Mouse (Mus musculus): ENCODE measurements around the gene Atp2b2. TPM values are rescaled to one million over a fixed set of nuclear protein-coding genes. Genes with fewer than 3 reads are reported as not detected.
A peak's percentile ranks its signal among the peaks of the same experiment; 100 is the strongest.

Gene Atp2b2
- polyA plus RNA-seq, 1 experiment: 1.6 TPM

DNA sequence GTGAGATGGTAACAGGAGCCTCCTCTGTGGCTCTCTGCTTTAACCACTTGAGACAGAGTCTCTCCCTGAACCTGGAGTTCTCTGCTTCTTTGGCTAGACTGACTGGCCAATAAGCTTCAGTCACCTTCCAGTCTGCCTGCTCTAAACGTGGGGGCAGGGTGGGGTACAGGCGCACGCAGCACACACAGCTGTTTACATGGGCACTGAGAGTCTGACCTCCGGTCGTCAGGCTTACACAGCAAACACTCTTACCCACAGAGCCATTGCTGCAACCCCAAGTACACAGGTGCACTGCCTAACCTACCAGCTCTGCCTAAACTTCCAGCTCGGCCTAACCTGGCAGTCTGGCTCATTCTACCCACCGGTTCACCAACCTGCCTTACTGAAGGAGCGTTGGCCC, 251.4 kb downstream of the Atp2b2 start:
- Histone ChIP-seq H3K4me1 (ENCODE audit: control insufficient read depth, insufficient read depth, low read length) (0 out of 2 replicates have a peak, but pooled peaks cover 2% of the 10 kb centered on the region), H3K4me3 (replicated peaks; ENCODE audit: extremely low read depth, low read depth, low read length) (no peak overlapping the region)
- WGBS: 50% methylated on average over 8 of the region's 8 CpGs
- TF ChIP-seq CTCF (IDR thresholded peaks at IDR 0.05; ENCODE audit: insufficient read depth, low read length) (no peak), POLR2A (IDR thresholded peaks at IDR 0.05; ENCODE audit: borderline replicate concordance, extremely low read depth, low read depth, low read length) (no peak)
- DNase-seq: no peak

GRCm38 (mm10) chr6:113787459-113787968, 254.9 kb downstream of the Atp2b2 start:
- H3K4me3 ChIP-seq (replicated peaks; ENCODE audit: extremely low read depth, low read depth, low read length): no peak overlapping the region
- no peak for DNase-seq
- 31% methylated on average over 6 of the region's 6 CpGs for WGBS

DNA sequence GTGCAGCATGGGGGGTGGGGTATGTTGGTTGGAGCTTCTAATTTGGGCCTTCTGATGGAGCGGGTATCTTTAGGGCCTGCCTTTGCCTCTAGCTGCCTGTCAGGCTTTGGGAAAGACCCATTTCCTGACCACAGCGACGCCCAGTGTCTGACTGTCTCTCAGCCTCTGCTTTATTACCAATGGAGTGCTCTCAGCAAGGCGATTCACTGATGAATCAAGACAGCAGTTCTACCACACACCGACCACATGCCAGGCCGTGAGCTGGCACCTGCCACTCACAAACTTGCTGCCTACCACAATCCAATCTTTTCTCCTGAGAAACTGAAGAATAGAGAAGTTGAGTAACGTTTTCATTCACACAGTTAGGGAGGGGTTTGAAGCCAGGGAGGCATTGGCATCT, 256.8 kb downstream of the Atp2b2 start:
- TF ChIP-seq CTCF (IDR thresholded peaks at IDR 0.05; ENCODE audit: insufficient read depth, low read length) (no peak), POLR2A (IDR thresholded peaks at IDR 0.05; ENCODE audit: borderline replicate concordance, extremely low read depth, low read depth, low read length) (no peak)
- WGBS: 69% methylated on average over 7 of the region's 7 CpGs
- no peak overlapping the region for H3K4me3 ChIP-seq (replicated peaks; ENCODE audit: extremely low read depth, low read depth, low read length)
- DNase-seq: no peak
- no peaks in the 10 kb centered on the region for H3K4me1 ChIP-seq (ENCODE audit: control insufficient read depth, insufficient read depth, low read length)

More at GRCm38 (mm10) chr6:113787459-113787968, 254.9 kb downstream of the Atp2b2 start:
- no peak for TF ChIP-seq CTCF (IDR thresholded peaks at IDR 0.05; ENCODE audit: insufficient read depth, low read length)
- TF ChIP-seq POLR2A (IDR thresholded peaks at IDR 0.05; ENCODE audit: borderline replicate concordance, extremely low read depth, low read depth, low read length): no peak
- no peaks in the 10 kb centered on the region for H3K4me1 ChIP-seq (ENCODE audit: control insufficient read depth, insufficient read depth, low read length)

DNA sequence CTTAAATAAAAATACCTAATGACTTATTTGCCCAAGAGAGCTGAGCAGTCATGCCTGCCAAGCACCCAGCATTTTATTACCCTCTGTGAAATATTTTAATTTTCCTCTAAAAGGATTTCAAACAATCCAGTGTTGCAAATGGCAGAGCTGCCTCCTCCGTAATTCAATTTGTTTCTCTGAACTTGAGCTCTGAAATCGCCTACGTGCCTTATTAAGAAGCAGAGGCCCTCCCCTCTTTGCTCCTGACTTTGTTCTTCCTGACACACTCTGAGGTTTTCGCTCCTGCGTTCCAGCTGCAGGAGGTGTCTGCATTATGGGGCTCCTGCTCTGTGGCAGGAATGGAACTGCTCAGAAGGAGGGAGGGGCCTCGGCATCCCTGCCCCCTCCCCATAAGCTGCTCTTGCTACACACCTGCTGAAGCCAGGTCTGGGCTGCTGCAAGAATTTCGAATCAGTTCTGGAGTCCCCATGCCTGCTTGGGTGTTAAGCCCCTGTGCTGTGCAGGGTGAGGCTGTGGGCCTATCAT, 264.1 kb downstream of the Atp2b2 start:
- WGBS: 64% methylated on average over 7 of the region's 7 CpGs
- no peak for DNase-seq
- TF ChIP-seq CTCF (IDR thresholded peaks at IDR 0.05; ENCODE audit: insufficient read depth, low read length): no peak
- no peak for TF ChIP-seq POLR2A (IDR thresholded peaks at IDR 0.05; ENCODE audit: borderline replicate concordance, extremely low read depth, low read depth, low read length)
- Histone ChIP-seq H3K4me3 (replicated peaks; ENCODE audit: extremely low read depth, low read depth, low read length) (no peak overlapping the region), H3K4me1 (ENCODE audit: control insufficient read depth, insufficient read depth, low read length) (no peaks in the 10 kb centered on the region)

DNA sequence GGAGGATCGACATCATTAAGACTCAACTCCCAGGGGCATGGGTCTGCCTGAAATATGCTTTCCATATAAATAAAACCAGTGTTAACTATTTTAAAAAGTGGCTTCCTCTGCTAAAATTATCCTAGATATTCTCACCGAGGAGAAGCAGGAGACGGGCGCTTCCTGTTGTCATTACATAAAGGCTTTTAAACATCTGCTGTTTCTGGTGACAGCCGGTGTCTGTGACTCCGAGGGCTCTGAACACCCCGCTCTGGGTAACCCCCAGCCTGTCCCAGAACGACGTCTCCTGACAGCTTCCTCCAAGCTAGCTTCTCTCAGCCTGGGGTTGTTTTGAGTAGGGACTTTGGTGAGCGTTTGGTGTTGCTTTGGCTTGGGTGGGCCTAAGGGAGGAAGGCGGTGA, 273.6 kb downstream of the Atp2b2 start:
- DNase-seq: no peak
- TF ChIP-seq POLR2A (IDR thresholded peaks at IDR 0.05; ENCODE audit: borderline replicate concordance, extremely low read depth, low read depth, low read length) (no peak), CTCF (IDR thresholded peaks at IDR 0.05; ENCODE audit: insufficient read depth, low read length) (no peak)
- Histone ChIP-seq H3K4me3 (replicated peaks; ENCODE audit: extremely low read depth, low read depth, low read length) (no peak overlapping the region), H3K4me1 (ENCODE audit: control insufficient read depth, insufficient read depth, low read length) (no peaks in the 10 kb centered on the region)
- WGBS: 36% methylated on average over 11 of the region's 11 CpGs

GRCm38 (mm10) chr6:113761644-113762043, 280.8 kb downstream of the Atp2b2 start:
- H3K4me3 ChIP-seq (replicated peaks; ENCODE audit: extremely low read depth, low read depth, low read length): no peak overlapping the region
- peak; percentile 35 for DNase-seq
- WGBS: 26% methylated on average over 7 of the region's 7 CpGs
- H3K4me1 ChIP-seq (ENCODE audit: control insufficient read depth, insufficient read depth, low read length): no peaks in the 10 kb centered on the region
- peak; percentile 78 for TF ChIP-seq CTCF (IDR thresholded peaks at IDR 0.05; ENCODE audit: insufficient read depth, low read length)
- TF ChIP-seq POLR2A (IDR thresholded peaks at IDR 0.05; ENCODE audit: borderline replicate concordance, extremely low read depth, low read depth, low read length): no peak

DNA sequence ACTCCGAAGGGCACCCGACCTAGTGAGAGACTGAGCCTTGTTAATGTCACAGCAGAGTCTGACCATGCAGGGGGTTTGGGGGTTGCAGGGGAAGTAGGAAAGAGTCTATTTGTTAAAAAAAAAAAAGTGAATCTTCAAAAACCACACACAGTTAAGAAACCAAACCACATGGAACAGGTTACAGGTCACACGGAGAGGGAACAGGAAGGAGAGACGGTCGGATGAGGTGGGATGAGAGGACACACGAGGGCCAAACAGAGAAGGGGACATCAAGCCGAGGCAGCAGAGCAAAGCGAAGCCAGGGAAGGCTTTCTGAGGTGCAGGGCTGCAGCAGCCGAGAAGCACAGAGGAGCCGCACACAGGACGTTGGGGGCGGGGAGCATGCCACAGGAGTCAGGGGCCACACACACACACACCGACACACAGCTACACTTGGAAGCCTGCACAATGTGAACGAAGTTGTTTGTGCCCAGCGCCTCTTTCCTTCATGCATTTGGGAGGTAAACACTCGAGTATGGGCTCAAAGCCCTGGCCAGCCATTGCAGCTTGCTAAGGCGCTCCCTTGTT, 293.2 kb downstream of the Atp2b2 start:
- TF ChIP-seq POLR2A (IDR thresholded peaks at IDR 0.05; ENCODE audit: borderline replicate concordance, extremely low read depth, low read depth, low read length) (no peak), CTCF (IDR thresholded peaks at IDR 0.05; ENCODE audit: insufficient read depth, low read length) (no peak)
- WGBS: 53% methylated on average over 17 of the region's 17 CpGs
- no peak for DNase-seq
- Histone ChIP-seq H3K4me3 (replicated peaks; ENCODE audit: extremely low read depth, low read depth, low read length) (no peak overlapping the region), H3K4me1 (ENCODE audit: control insufficient read depth, insufficient read depth, low read length) (no peaks in the 10 kb centered on the region)

DNA sequence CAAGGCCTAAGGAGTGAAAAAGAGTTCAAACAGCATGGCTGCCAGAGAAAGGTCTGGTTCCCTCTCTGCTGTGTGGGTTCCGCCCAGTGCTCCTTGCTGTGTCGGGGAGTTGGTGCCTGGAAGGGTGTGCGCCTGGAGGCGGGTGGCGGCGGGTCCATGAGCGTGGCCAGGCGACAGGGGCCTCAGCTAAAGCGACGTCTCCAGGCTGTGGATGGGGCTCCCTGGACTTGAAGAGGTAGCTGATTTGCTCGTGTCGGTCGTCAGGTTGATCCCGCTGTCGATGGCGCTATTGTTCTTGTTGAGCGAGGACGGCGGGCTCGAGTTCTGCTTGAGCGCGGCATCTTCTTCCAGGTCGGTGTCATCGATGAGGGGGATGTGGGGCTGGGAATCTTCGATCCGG, 294.1 kb downstream of the Atp2b2 start:
- H3K4me1 ChIP-seq (ENCODE audit: control insufficient read depth, insufficient read depth, low read length): no peaks in the 10 kb centered on the region
- no peak for DNase-seq
- WGBS: 35% methylated on average over 26 of the region's 26 CpGs
- H3K4me3 ChIP-seq (replicated peaks; ENCODE audit: extremely low read depth, low read depth, low read length): no peak overlapping the region
- TF ChIP-seq POLR2A (IDR thresholded peaks at IDR 0.05; ENCODE audit: borderline replicate concordance, extremely low read depth, low read depth, low read length) (no peak), CTCF (IDR thresholded peaks at IDR 0.05; ENCODE audit: insufficient read depth, low read length) (no peak)

- WGBS: 80% methylated on average over 14 of the region's 14 CpGs
- DNase-seq: no peak
- no peak overlapping the region for H3K4me3 ChIP-seq (replicated peaks; ENCODE audit: extremely low read depth, low read depth, low read length)
- TF ChIP-seq CTCF (IDR thresholded peaks at IDR 0.05; ENCODE audit: insufficient read depth, low read length) (no peak), POLR2A (IDR thresholded peaks at IDR 0.05; ENCODE audit: borderline replicate concordance, extremely low read depth, low read depth, low read length) (no peak)
- H3K4me1 ChIP-seq (ENCODE audit: control insufficient read depth, insufficient read depth, low read length): no peaks in the 10 kb centered on the region
These were observed 295.1 kb downstream of the Atp2b2 start for GRCm38 (mm10) chr6:113747284-113747683.

DNA sequence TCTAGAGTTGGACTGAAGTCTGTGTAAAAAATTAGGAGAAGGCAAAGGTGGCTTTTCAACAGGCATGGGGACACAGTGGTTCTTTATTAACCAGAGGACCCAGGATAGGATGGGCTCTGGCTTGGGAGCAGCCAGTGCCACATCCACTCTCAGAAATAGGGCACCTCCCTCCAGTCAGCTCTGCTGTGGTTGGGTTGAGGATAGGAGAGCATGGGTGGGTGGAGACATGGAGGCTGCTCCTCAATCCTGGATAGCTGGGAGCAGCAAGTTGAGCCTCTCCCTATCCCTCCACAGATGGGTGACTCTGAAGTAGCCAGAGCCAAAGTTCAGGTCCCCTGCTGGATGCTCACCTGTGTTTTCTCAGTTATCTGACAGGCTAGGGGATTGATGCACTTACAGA, 297.3 kb downstream of the Atp2b2 start:
- H3K4me1 ChIP-seq (ENCODE audit: control insufficient read depth, insufficient read depth, low read length): 0 out of 2 replicates have a peak, but pooled peaks cover under 1% of the 10 kb centered on the region
- TF ChIP-seq POLR2A (IDR thresholded peaks at IDR 0.05; ENCODE audit: borderline replicate concordance, extremely low read depth, low read depth, low read length) (no peak), CTCF (IDR thresholded peaks at IDR 0.05; ENCODE audit: insufficient read depth, low read length) (no peak)
- H3K4me3 ChIP-seq (replicated peaks; ENCODE audit: extremely low read depth, low read depth, low read length): no peak overlapping the region
- no peak for DNase-seq

All from lung, adult 2 months (tissue).